Mouse (Mus musculus) CH12.LX (cell line): ENCODE results near the gene Sobp. TPM values are rescaled to one million over a fixed set of nuclear protein-coding genes. Genes with fewer than 3 reads are reported as not detected.

Experiments
- DNase-seq: peaks from one replicate; pipeline ENCODE4 v3.0.0-alpha.2; 2013; ENCODE audit errors: extremely low read depth
- H3K27ac ChIP-seq: 2 replicates; pipeline ENCODE4 v1.5.1; 2012; ENCODE audit warnings: low read depth, mild to moderate bottlenecking, control low read depth, moderate library complexity; ENCODE audit not compliant: insufficient read depth
- H3K27me3 ChIP-seq: replicated peaks from 2 replicates; pipeline ENCODE3; 2012; ENCODE audit warnings: inconsistent platforms
- H3K36me3 ChIP-seq, 2 experiments: replicated peaks in 1 of 2; 2 replicates each; pipeline versions ENCODE3 to v1.6.1; 2012; ENCODE audit warnings: inconsistent platforms in 1 of 2, low read length in 1 of 2, mild to moderate bottlenecking in 1 of 2, mixed read lengths in 1 of 2, moderate library complexity in 1 of 2; ENCODE audit not compliant: control insufficient read depth in 1 of 2, insufficient read depth in 1 of 2
- H3K4me1 ChIP-seq, 2 experiments: 2 replicates each; pipeline ENCODE4 v1.6.1; 2012; ENCODE audit warnings: inconsistent platforms in 1 of 2, moderate library complexity in 1 of 2; ENCODE audit not compliant: insufficient read depth in 2 of 2, control insufficient read depth in 1 of 2
- H3K4me2 ChIP-seq: 2 replicates; pipeline ENCODE4 v1.6.1; 2012; ENCODE audit warnings: low read depth, mild to moderate bottlenecking, control low read depth; ENCODE audit not compliant: poor library complexity, insufficient read depth, severe bottlenecking
- H3K4me3 ChIP-seq, 3 experiments: fragments of 150-350 bp in 1 of 3; sonication (generic) in 1 of 3; replicated peaks in 1 of 3; 2 replicates each; pipeline versions ENCODE3 to v1.5.1; 2011 to 2012; ENCODE audit warnings: low read depth in 2 of 3, low read length in 2 of 3, mild to moderate bottlenecking in 2 of 3, moderate library complexity in 2 of 3, control low read depth in 1 of 3, improper control_type of control experiment in 1 of 3, inconsistent platforms in 1 of 3, mixed read lengths in 1 of 3; ENCODE audit not compliant: poor library complexity in 1 of 3
- H3K79me2 ChIP-seq: replicated peaks from 2 replicates; pipeline ENCODE4 v1.6.1; 2012; ENCODE audit warnings: mild to moderate bottlenecking, moderate library complexity; ENCODE audit not compliant: control insufficient read depth, poor library complexity, insufficient read depth, severe bottlenecking; ENCODE audit errors: extremely low read depth
- H3K9ac ChIP-seq: 2 replicates; pipeline ENCODE4 v1.6.1; 2012; ENCODE audit warnings: low read depth, mild to moderate bottlenecking, control low read depth, moderate library complexity; ENCODE audit not compliant: insufficient read depth
- H3K9me3 ChIP-seq: replicated peaks from 2 replicates; pipeline ENCODE3; 2012; ENCODE audit warnings: low read length, inconsistent platforms, mixed read lengths
- CHD1 ChIP-seq: IDR thresholded peaks from 2 replicates; pipeline ENCODE4 v1.6.1; 2012; ENCODE audit warnings: low read depth, low read length, improper control_type of control experiment, inconsistent platforms
- E2F4 ChIP-seq: IDR thresholded peaks from 2 replicates; pipeline ENCODE4 v1.6.1; 2011; ENCODE audit warnings: low read depth, low read length, improper control_type of control experiment; ENCODE audit not compliant: insufficient replicate concordance
- EP300 ChIP-seq: IDR thresholded peaks from 2 replicates; pipeline ENCODE4 v1.6.1; 2011; ENCODE audit warnings: low read length, improper control_type of control experiment
- GABPA ChIP-seq: IDR thresholded peaks from 2 replicates; pipeline ENCODE4 v1.6.1; 2012; ENCODE audit warnings: low read depth, low read length, improper control_type of control experiment, inconsistent platforms; ENCODE audit not compliant: insufficient replicate concordance
- IRF4 ChIP-seq: IDR thresholded peaks from 2 replicates; pipeline ENCODE4 v1.6.1; 2014; ENCODE audit warnings: low read depth, mild to moderate bottlenecking, inconsistent platforms, low read length, improper control_type of control experiment
- JUN ChIP-seq: IDR thresholded peaks from 2 replicates; pipeline ENCODE4 v1.6.1; 2011; ENCODE audit warnings: low read depth, mild to moderate bottlenecking, low read length, improper control_type of control experiment, moderate library complexity; ENCODE audit not compliant: insufficient read depth
- JUND ChIP-seq: conservative IDR thresholded peaks from 2 replicates; pipeline ENCODE4 v1.6.1; 2011; ENCODE audit warnings: low read depth, low read length, improper control_type of control experiment
- KAT2A ChIP-seq: IDR thresholded peaks from 2 replicates; pipeline ENCODE4 v1.6.1; 2012; ENCODE audit warnings: low read length, improper control_type of control experiment, inconsistent platforms; ENCODE audit not compliant: insufficient replicate concordance
- MAFK ChIP-seq: IDR thresholded peaks from 2 replicates; pipeline ENCODE4 v1.6.1; 2011; ENCODE audit warnings: low read length, improper control_type of control experiment; ENCODE audit not compliant: insufficient replicate concordance
- MEF2A ChIP-seq: IDR thresholded peaks from 2 replicates; pipeline ENCODE4 v1.6.1; 2014; ENCODE audit warnings: low read depth, mild to moderate bottlenecking, inconsistent platforms, low read length, improper control_type of control experiment, borderline replicate concordance
- MXI1 ChIP-seq: IDR thresholded peaks from 2 replicates; pipeline ENCODE4 v1.6.1; 2011; ENCODE audit warnings: mild to moderate bottlenecking, low read depth, low read length, improper control_type of control experiment
- MYC ChIP-seq: IDR thresholded peaks from 2 replicates; pipeline ENCODE4 v1.6.1; 2011; ENCODE audit warnings: low read depth, mild to moderate bottlenecking, improper control_type of control experiment, low read length
- NELFE ChIP-seq: IDR thresholded peaks from 2 replicates; pipeline ENCODE4 v1.6.1; 2011; ENCODE audit warnings: low read depth, low read length, improper control_type of control experiment
- POLR2A ChIP-seq: IDR thresholded peaks from 2 replicates; pipeline ENCODE4 v1.6.1; 2011; ENCODE audit warnings: low read depth, mild to moderate bottlenecking, improper control_type of control experiment, low read length
- POLR2AphosphoS2 ChIP-seq: IDR thresholded peaks from 2 replicates; pipeline ENCODE4 v1.6.1; 2011; ENCODE audit warnings: low read depth, low read length, improper control_type of control experiment
- RAD21 ChIP-seq: IDR thresholded peaks from 2 replicates; pipeline ENCODE4 v1.6.1; 2011; ENCODE audit warnings: low read depth, mild to moderate bottlenecking, low read length, improper control_type of control experiment, moderate library complexity
- RCOR1 ChIP-seq: conservative IDR thresholded peaks from 2 replicates; pipeline ENCODE4 v1.6.1; 2012; ENCODE audit warnings: low read depth, mild to moderate bottlenecking, inconsistent platforms, low read length, improper control_type of control experiment
- SIN3A ChIP-seq: IDR thresholded peaks from 2 replicates; pipeline ENCODE4 v1.6.1; 2012; ENCODE audit warnings: low read length, improper control_type of control experiment, inconsistent platforms
- TCF12 ChIP-seq: IDR thresholded peaks from 2 replicates; pipeline ENCODE4 v1.6.1; 2014; ENCODE audit warnings: low read depth, mild to moderate bottlenecking, inconsistent platforms, low read length, improper control_type of control experiment
- UBTF ChIP-seq: IDR thresholded peaks from 2 replicates; pipeline ENCODE4 v1.6.1; 2012; ENCODE audit warnings: low read depth, mild to moderate bottlenecking, inconsistent platforms, low read length, improper control_type of control experiment, moderate library complexity
- USF1 ChIP-seq: IDR thresholded peaks from 2 replicates; pipeline ENCODE4 v1.6.1; 2014; ENCODE audit warnings: low read depth, mild to moderate bottlenecking, inconsistent platforms, low read length, improper control_type of control experiment
- USF2 ChIP-seq: conservative IDR thresholded peaks from 2 replicates; pipeline ENCODE4 v1.6.1; 2011; ENCODE audit warnings: low read depth, low read length, improper control_type of control experiment
- ZC3H11A ChIP-seq: IDR thresholded peaks from 2 replicates; pipeline ENCODE4 v1.6.1; 2012; ENCODE audit warnings: low read depth, mild to moderate bottlenecking, inconsistent platforms, low read length, improper control_type of control experiment
- ZNF384 ChIP-seq: IDR thresholded peaks from 2 replicates; pipeline ENCODE4 v1.6.1; 2012; ENCODE audit warnings: low read depth, low read length, improper control_type of control experiment, inconsistent platforms
- dilution Hi-C: fragments of 300-500 bp; cut with MboI; formaldehyde crosslinking; loops from 2 replicates; pipeline ENCODE4 v1.14.3; 2020; ENCODE audit warnings: low sequenced_read_pairs; ENCODE audit not compliant: extremely low pct_unique_long_range_greater_than_20kb, extremely low pct_ligation_motif_present
- in situ Hi-C: fragments of 300-500 bp; cut with MboI; formaldehyde crosslinking; loops from 3 replicates; pipeline ENCODE4 v1.14.3; 2019; ENCODE audit warnings: low sequenced_read_pairs, low pct_ligation_motif_present, low pct_unique_long_range_greater_than_20kb, mixed read lengths
- polyA plus RNA-seq: library from polyadenylated mRNA; unstranded; fragments of >175 nt; gene quantifications from 2 replicates; pipeline ENCODE4 v1.2.1, GENCODE M21; 2012; ENCODE audit warnings: low read depth; ENCODE audit not compliant: insufficient read length
- total RNA-seq, 2 experiments: library from RNA; depleted of rRNA; stranded (reverse); fragments of 300-350 nt in 1 of 2; fragments of >200 nt in 1 of 2; gene quantifications; 2 replicates each; pipeline ENCODE4 v1.2.3; 2012 to 2014

The Sobp gene
- total and polyA plus RNA-seq, 3 experiments = 0.04 to 0.77 (median 0.08) TPM

DNA sequence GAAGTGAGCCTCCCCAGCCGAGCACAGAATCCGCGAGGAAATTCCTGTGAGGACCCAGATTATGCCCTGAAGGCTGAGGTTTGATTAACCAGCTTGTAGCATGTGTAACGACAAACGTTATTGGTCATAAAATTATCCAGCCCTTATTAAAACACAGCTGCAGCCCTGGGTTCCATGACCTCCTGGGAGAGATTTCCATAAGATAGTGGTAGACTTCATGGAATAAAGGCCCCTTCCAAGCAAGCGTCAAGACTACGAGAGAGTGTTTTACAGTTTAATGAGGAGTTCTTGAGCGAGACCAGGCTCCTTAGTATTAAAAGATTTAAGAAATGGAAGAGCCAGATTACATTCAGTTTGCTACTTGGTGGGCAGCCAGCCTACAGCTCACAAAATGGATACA, 76.6 kb downstream of the Sobp start:
- Histone ChIP-seq H3K4me2 (no peak overlapping the region), H3K9me3 (no peaks in the 10 kb centered on the region), H3K9ac (no peak overlapping the region), H3K79me2 (no peaks in the 10 kb centered on the region), H3K4me1 (no peaks in the 10 kb centered on the region), H3K4me3 (no peak overlapping the region), H3K36me3 (no peaks in the 10 kb centered on the region), H3K27ac (no peak overlapping the region), H3K27me3 (no peaks in the 10 kb centered on the region)
- no peak for TF ChIP-seq USF2
- TF ChIP-seq MAFK = no peak
- TF ChIP-seq MYC = no peak
- no peak for TF ChIP-seq NELFE
- no peak for TF ChIP-seq RAD21
- no peak for TF ChIP-seq JUND
- TF ChIP-seq KAT2A = no peak
- TF ChIP-seq ZC3H11A = no peak
- TF ChIP-seq JUN = no peak
- TF ChIP-seq CHD1 = no peak
- DNase-seq = no peak
- dilution Hi-C loops (no loop called here), in situ Hi-C loops (no loop called here)

DNA sequence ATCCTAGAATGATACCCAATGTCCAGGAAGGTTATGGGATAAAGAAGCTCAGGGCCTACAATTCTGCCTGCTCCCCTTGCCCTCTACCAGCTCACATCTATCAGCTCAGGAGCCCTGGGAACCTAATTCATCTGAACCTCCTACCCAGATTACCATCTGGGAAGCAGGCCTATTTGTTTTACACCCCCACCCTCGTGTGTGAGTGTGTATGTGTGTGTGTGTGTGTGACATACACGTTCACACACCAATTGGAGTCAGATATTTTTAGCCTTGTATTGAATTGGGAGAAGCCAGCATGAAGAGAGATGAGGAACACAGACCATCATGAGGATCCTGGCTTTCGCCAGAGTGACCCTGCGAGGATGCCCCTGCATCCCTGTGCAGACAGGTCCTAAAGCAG, 77.7 kb downstream of the Sobp start:
- Histone ChIP-seq H3K9ac (no peak overlapping the region), H3K4me2 (no peak overlapping the region), H3K9me3 (no peaks in the 10 kb centered on the region), H3K27ac (no peak overlapping the region), H3K4me1 (no peaks in the 10 kb centered on the region), H3K4me3 (no peak overlapping the region), H3K79me2 (no peaks in the 10 kb centered on the region), H3K27me3 (no peaks in the 10 kb centered on the region), H3K36me3 (no peaks in the 10 kb centered on the region)
- in situ Hi-C loops (no loop called here), dilution Hi-C loops (no loop called here)
- DNase-seq = no peak
- TF ChIP-seq UBTF (no peak), EP300 (no peak), POLR2AphosphoS2 (no peak), IRF4 (no peak), USF1 (no peak), RCOR1 (no peak), MXI1 (no peak), RAD21 (no peak), JUN (no peak), GABPA (no peak), SIN3A (no peak), MEF2A (no peak), ZNF384 (no peak), NELFE (no peak), ZC3H11A (no peak), POLR2A (no peak), TCF12 (no peak), E2F4 (no peak)
